Mouse (Mus musculus): ENCODE results near the gene Nfia. TPM values are rescaled to one million over a fixed set of nuclear protein-coding genes. Genes with fewer than 3 reads are reported as not detected.
A peak's percentile ranks its signal among the peaks of the same experiment; 100 is the strongest.

Gene Nfia
- polyA plus RNA-seq, 1 experiment from 2014 or later, result 52.9 TPM

DNA sequence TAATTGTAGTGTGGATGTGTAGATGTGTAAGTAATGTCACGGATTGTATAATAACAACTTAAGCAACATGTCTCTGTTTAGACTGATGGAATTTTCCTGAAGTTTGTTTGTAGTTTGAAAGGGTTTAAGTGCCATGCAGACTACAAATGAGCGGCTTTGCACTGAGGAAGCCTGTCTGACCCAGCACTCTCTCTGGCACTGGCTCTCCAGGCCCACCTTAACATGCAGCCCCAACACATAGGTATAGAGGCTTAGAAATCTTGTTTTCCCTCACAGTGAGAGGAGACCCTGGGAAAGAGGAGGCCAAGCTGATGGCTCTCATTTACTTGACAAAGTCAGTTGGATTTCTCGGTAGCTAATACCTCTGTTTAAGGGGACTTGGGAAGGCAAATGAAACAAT, 13.9 kb upstream of the Nfia start:
- H3K36me3 ChIP-seq (ENCODE audit: control insufficient read depth, insufficient read depth, low read length), result no peaks in the 10 kb centered on the region
- H3K4me3 ChIP-seq (ENCODE audit: low read length), result peak overlapping the region; percentile 63
- H3K27me3 ChIP-seq (ENCODE audit: control insufficient read depth, insufficient read depth, low read depth, low read length), result no peaks in the 10 kb centered on the region
- peaks cover 10% of the 10 kb centered on the region for H3K4me1 ChIP-seq (replicated peaks; ENCODE audit: control insufficient read depth, insufficient read depth, low read length)
- 65% methylated on average over 3 of the region's 3 CpGs for WGBS
- peak overlapping the region; percentile 78; the same call in 1 of the 2 replicates for H3K9ac ChIP-seq (ENCODE audit: low read length)
- no peak for ATAC-seq (ENCODE audit: low read depth)
- H3K4me2 ChIP-seq (ENCODE audit: low read depth, low read length), result peak overlapping the region; percentile 84
- H3K27ac ChIP-seq (ENCODE audit: low read length), result no peak overlapping the region
- no peaks in the 10 kb centered on the region for H3K9me3 ChIP-seq (ENCODE audit: control insufficient read depth, low read length)

DNA sequence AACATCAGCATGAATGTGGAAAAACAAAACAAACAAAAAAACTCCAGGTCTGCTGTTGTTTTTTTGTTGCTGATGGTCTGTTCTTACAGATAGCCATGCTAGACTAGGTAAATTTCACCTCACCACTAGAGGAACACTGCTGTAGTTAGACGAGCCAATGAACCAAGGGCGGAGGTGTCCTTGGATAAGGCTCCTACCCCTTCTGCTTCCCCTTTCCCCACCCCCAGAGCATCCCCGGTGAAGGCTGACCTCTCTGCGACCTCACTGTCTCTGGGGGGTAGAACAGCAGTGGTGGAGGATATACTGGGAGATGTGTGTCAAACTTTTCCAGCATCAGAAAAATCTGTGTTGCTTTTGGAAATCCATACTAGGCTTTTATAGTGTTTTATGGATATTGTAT, 7.9 kb upstream of the Nfia start:
- H3K36me3 ChIP-seq (ENCODE audit: control insufficient read depth, insufficient read depth, low read length), result no peaks in the 10 kb centered on the region
- H3K4me3 ChIP-seq (ENCODE audit: low read length), result no peak overlapping the region
- no peaks in the 10 kb centered on the region for H3K9me3 ChIP-seq (ENCODE audit: control insufficient read depth, low read length)
- no peak overlapping the region for H3K4me2 ChIP-seq (ENCODE audit: low read depth, low read length)
- H3K4me1 ChIP-seq (replicated peaks; ENCODE audit: control insufficient read depth, insufficient read depth, low read length), result no peaks in the 10 kb centered on the region
- H3K27ac ChIP-seq (ENCODE audit: low read length), result no peak overlapping the region
- ATAC-seq (ENCODE audit: low read depth), result no peak
- H3K9ac ChIP-seq (ENCODE audit: low read length), result no peak overlapping the region
- WGBS, result 28% methylated on average over 4 of the region's 4 CpGs
- H3K27me3 ChIP-seq (ENCODE audit: control insufficient read depth, insufficient read depth, low read depth, low read length), result no peaks in the 10 kb centered on the region

DNA sequence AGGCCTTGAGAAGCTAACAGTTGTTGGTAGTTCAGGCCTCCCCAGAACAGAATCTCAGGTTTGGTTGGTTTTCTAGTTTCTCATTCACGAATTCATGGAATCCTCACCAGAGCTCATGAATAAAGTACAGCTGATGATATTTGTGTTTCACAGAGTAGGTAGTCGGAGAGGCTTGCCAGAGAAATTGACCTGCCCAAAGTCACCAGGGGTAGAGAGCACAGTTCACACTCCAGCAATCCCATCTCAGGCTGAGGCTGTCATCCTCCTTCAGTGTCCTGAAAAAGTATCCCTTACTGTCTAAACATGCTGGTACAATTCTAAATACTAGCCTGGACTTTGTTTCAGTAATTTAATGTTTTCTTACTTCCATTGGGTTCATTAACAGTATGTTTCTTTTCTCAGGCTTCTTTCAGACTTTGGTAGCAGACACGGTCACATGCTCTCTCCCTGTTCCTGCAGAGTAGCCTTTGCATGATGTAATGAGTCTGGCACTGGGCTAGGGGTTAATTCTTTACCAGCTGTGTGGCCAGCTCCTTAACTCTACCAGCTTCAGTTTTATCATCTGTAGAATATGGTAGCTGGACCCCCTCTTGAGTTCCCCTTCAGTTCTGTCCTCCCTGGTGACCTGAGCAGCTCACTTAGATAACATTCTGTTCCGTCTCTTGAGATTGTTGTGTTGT, 7.1 kb upstream of the Nfia start:
- H3K27me3 ChIP-seq (ENCODE audit: control insufficient read depth, insufficient read depth, low read depth, low read length), result no peaks in the 10 kb centered on the region
- no peak for ATAC-seq (ENCODE audit: low read depth)

DNA sequence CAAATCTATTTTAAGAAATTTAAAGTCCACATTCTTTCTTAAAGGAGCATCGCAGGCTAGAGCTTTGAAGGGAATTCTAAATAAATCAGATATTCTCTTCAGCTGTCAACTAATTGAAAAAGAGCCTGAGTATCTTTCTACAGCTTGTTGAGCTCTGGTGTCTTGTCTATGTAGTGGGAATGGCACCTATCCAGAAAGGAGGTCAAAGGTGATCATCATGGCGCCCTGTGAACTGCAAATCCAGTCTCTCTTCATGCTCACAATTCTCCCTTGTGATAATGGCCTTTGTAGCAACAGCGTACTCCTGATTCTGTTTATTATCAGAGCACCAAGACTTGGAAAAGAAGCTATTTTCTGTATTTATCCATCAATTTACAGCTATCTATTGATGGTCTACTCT, 6.4 kb upstream of the Nfia start:
- ATAC-seq (ENCODE audit: low read depth), result no peak
- Histone ChIP-seq H3K4me2 (ENCODE audit: low read depth, low read length) (no peak overlapping the region), H3K9me3 (ENCODE audit: control insufficient read depth, low read length) (no peaks in the 10 kb centered on the region), H3K4me3 (ENCODE audit: low read length) (no peak overlapping the region), H3K9ac (ENCODE audit: low read length) (no peak overlapping the region), H3K4me1 (replicated peaks; ENCODE audit: control insufficient read depth, insufficient read depth, low read length) (no peaks in the 10 kb centered on the region), H3K36me3 (ENCODE audit: control insufficient read depth, insufficient read depth, low read length) (no peaks in the 10 kb centered on the region), H3K27ac (ENCODE audit: low read length) (no peak overlapping the region), H3K27me3 (ENCODE audit: control insufficient read depth, insufficient read depth, low read depth, low read length) (no peaks in the 10 kb centered on the region)
- 87% methylated on average over 3 of the region's 3 CpGs for WGBS

More for the DNA sequence above, 7.1 kb upstream of the Nfia start:
- no peaks in the 10 kb centered on the region for H3K36me3 ChIP-seq (ENCODE audit: control insufficient read depth, insufficient read depth, low read length)
- no peak overlapping the region for H3K27ac ChIP-seq (ENCODE audit: low read length)
- H3K4me2 ChIP-seq (ENCODE audit: low read depth, low read length), result no peak overlapping the region
- H3K4me3 ChIP-seq (ENCODE audit: low read length), result no peak overlapping the region
- WGBS, result 71% methylated on average over 4 of the region's 4 CpGs
- no peaks in the 10 kb centered on the region for H3K9me3 ChIP-seq (ENCODE audit: control insufficient read depth, low read length)
- H3K9ac ChIP-seq (ENCODE audit: low read length), result no peak overlapping the region
- no peaks in the 10 kb centered on the region for H3K4me1 ChIP-seq (replicated peaks; ENCODE audit: control insufficient read depth, insufficient read depth, low read length)

DNA sequence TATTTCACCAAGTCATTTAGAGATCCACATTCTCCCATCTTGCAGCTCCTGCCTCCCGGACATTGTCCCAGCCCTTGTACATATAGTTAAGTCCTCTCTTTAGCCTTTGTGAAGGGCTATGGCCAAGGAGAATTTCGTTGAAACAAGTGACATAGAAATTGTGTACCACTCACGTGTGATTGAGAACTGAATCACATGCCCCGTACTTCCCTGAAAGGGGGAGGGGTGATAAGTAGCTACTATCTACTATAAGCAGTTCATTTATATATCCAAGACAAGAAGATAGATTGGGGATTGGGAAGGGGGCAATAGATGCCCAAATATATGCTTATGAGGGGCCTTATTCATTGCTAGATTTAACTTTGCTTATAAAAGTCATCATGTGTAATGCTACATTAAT, 5.5 kb upstream of the Nfia start:
- H3K4me2 ChIP-seq (ENCODE audit: low read depth, low read length), result no peak overlapping the region
- H3K27ac ChIP-seq (ENCODE audit: low read length), result no peak overlapping the region
- WGBS, result 61% methylated on average over 4 of the region's 4 CpGs
- 0 out of 2 replicates have a peak, but pooled peaks cover 3% of the 10 kb centered on the region for H3K4me1 ChIP-seq (replicated peaks; ENCODE audit: control insufficient read depth, insufficient read depth, low read length)
- no peaks in the 10 kb centered on the region for H3K27me3 ChIP-seq (ENCODE audit: control insufficient read depth, insufficient read depth, low read depth, low read length)
- H3K4me3 ChIP-seq (ENCODE audit: low read length), result no peak overlapping the region
- H3K9ac ChIP-seq (ENCODE audit: low read length), result no peak overlapping the region
- H3K36me3 ChIP-seq (ENCODE audit: control insufficient read depth, insufficient read depth, low read length), result no peaks in the 10 kb centered on the region
- no peaks in the 10 kb centered on the region for H3K9me3 ChIP-seq (ENCODE audit: control insufficient read depth, low read length)
- ATAC-seq (ENCODE audit: low read depth), result no peak

DNA sequence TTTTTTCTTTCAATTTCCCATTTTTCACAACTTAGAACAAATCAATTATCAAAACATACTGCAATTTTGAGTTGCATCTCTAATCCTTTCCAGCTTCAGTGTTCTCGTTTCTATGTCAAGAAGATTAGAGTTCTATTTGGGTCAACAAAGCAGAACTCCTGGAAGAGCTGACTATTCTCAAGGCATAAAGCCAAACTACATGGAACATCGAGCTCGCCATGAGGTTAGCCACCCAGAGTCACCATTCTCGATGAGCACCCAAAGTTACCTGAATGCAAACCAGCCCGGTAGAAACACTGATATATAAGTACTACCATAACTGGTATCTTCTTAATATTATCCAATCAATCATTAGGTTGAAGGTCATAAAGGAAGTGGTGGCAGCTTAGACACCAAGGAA, 5.0 kb upstream of the Nfia start:
- no peak for ATAC-seq (ENCODE audit: low read depth)
- WGBS, result 88% methylated on average over 5 of the region's 5 CpGs
- Histone ChIP-seq H3K27ac (ENCODE audit: low read length) (no peak overlapping the region), H3K27me3 (ENCODE audit: control insufficient read depth, insufficient read depth, low read depth, low read length) (no peaks in the 10 kb centered on the region), H3K4me1 (replicated peaks; ENCODE audit: control insufficient read depth, insufficient read depth, low read length) (0 out of 2 replicates have a peak, but pooled peaks cover 3% of the 10 kb centered on the region), H3K9me3 (ENCODE audit: control insufficient read depth, low read length) (no peaks in the 10 kb centered on the region), H3K4me2 (ENCODE audit: low read depth, low read length) (no peak overlapping the region), H3K9ac (ENCODE audit: low read length) (no peak overlapping the region), H3K36me3 (ENCODE audit: control insufficient read depth, insufficient read depth, low read length) (no peaks in the 10 kb centered on the region), H3K4me3 (ENCODE audit: low read length) (no peak overlapping the region)

DNA sequence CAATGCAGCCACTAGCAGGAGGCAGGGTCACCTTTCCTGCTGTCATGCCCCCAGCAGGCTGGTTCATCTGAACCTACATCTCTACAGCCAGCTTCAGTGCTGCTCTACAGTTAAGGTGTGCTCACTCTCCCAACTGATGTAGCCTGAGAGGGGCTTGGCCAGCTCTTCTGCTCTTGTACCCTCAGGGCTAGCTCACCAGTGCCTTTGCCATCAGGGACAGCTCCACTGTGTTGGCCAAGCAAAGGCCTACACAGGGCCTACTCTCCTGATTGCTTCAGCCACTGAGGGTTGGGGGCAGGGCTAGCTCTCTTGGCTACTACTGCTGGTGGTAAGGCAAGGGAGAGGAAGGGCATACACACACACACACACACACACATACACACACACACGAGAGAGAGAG, 2.7 kb upstream of the Nfia start:
- ATAC-seq (ENCODE audit: low read depth), result no peak
- 80% methylated on average over 1 of the region's 1 CpGs for WGBS
- Histone ChIP-seq H3K36me3 (ENCODE audit: control insufficient read depth, insufficient read depth, low read length) (no peaks in the 10 kb centered on the region), H3K4me2 (ENCODE audit: low read depth, low read length) (no peak overlapping the region), H3K9ac (ENCODE audit: low read length) (no peak overlapping the region), H3K9me3 (ENCODE audit: control insufficient read depth, low read length) (no peaks in the 10 kb centered on the region), H3K4me1 (replicated peaks; ENCODE audit: control insufficient read depth, insufficient read depth, low read length) (peaks cover 16% of the 10 kb centered on the region), H3K27ac (ENCODE audit: low read length) (no peak overlapping the region), H3K27me3 (ENCODE audit: control insufficient read depth, insufficient read depth, low read depth, low read length) (no peaks in the 10 kb centered on the region), H3K4me3 (ENCODE audit: low read length) (no peak overlapping the region)

DNA sequence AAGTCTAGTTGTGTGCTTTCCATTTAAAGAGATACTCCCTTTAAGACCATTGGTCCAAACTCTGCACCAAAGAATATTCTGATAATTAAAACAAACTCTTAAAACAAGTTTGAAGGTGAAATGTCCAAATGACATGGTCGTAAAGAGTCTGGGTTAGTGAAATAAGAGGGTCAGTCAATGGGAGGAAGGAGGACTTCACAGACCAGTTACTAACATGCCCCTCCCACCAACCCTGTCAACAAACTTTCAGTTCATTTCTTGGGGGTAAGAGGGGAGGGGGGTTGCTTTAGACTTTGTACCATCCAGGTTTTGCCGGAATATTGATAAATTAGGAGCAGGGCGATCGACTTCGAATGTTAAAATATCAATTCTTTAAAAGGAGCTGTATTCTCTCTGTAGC, 1.1 kb upstream of the Nfia start:
- H3K27ac ChIP-seq (ENCODE audit: low read length), result peak overlapping the region; percentile 96
- ATAC-seq (ENCODE audit: low read depth), result no peak

DNA sequence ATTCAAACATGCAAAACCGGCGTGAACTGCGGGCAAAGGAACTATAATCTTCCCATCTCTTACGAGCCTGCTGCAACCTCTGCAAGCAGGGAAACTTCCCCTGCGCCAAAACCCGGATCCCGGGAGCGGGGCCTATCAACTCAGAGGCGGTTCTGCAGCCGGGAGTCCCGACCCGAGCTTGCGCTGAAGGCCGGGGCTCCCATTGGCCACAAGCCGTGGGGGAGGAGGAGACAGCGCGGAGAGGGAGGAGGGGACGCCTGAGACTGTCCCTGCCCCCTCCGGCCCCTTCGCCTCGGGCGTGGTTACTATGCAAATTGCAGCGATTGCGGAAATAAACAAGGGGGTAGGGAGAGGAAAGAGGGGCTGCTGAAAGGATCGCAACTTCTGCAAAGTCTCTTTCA, 450 bp upstream of the Nfia start:
- 1% methylated on average over 25 of the region's 25 CpGs for WGBS
- no peaks in the 10 kb centered on the region for H3K36me3 ChIP-seq (ENCODE audit: control insufficient read depth, insufficient read depth, low read length)
- H3K9ac ChIP-seq (ENCODE audit: low read length), result peak overlapping the region; percentile 69
- H3K4me3 ChIP-seq (ENCODE audit: low read length), result peak overlapping the region; percentile 55
- peak overlapping the region; percentile 69 for H3K4me2 ChIP-seq (ENCODE audit: low read depth, low read length)
- H3K27ac ChIP-seq (ENCODE audit: low read length), result peak overlapping the region; percentile 96
- ATAC-seq (ENCODE audit: low read depth), result peak; percentile 95
- H3K27me3 ChIP-seq (ENCODE audit: control insufficient read depth, insufficient read depth, low read depth, low read length), result no peaks in the 10 kb centered on the region
- peaks cover 20% of the 10 kb centered on the region for H3K4me1 ChIP-seq (replicated peaks; ENCODE audit: control insufficient read depth, insufficient read depth, low read length)
- H3K9me3 ChIP-seq (ENCODE audit: control insufficient read depth, low read length), result no peaks in the 10 kb centered on the region

More for the DNA sequence above, 1.1 kb upstream of the Nfia start:
- H3K36me3 ChIP-seq (ENCODE audit: control insufficient read depth, insufficient read depth, low read length), result no peaks in the 10 kb centered on the region
- peaks cover 20% of the 10 kb centered on the region for H3K4me1 ChIP-seq (replicated peaks; ENCODE audit: control insufficient read depth, insufficient read depth, low read length)
- H3K9ac ChIP-seq (ENCODE audit: low read length), result peak overlapping the region; percentile 69
- peak overlapping the region; percentile 55 for H3K4me3 ChIP-seq (ENCODE audit: low read length)
- no peaks in the 10 kb centered on the region for H3K27me3 ChIP-seq (ENCODE audit: control insufficient read depth, insufficient read depth, low read depth, low read length)
- WGBS, result 11% methylated on average over 5 of the region's 5 CpGs
- peak overlapping the region; percentile 69 for H3K4me2 ChIP-seq (ENCODE audit: low read depth, low read length)
- no peaks in the 10 kb centered on the region for H3K9me3 ChIP-seq (ENCODE audit: control insufficient read depth, low read length)
